Mouse (Mus musculus) adrenal gland, postnatal 14 days (tissue): ENCODE measurements around the gene Tjp2. TPM values are rescaled to one million over a fixed set of nuclear protein-coding genes. Genes with fewer than 3 reads are reported as not detected.

Experiments used
- DNase-seq: peaks from one replicate; pipeline ENCODE4 v3.0.0; 2021; ENCODE audit warnings: mixed read lengths
- total RNA-seq: library from RNA; stranded (reverse); gene quantifications from 2 replicates; pipeline ENCODE4 v1.2.3, GENCODE M21; 2021

The Tjp2 gene
- total RNA-seq, 1 experiment from 2014 or later = 11.2 TPM

DNA sequence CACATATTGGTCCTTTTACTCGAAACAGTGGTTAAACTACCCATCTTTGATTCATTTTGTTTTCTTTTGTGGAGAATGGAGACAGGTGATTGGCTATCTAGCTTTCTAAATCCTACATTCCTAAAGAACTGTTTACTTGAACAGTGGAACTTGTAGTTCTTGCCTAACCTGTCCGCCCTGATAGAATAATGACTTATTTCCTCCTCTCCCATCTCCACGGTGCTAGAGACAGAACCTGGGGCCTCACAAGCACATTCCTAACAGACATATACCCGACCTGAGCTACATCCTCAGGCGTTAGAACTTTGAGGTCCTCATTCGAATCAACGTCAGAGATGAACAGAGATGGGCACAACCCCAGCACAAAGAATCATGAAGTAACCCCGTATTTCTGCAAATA is 44.4 kb downstream of the Tjp2 start:
- DNase-seq = no peak

GRCm38 (mm10) chr19:24178086-24178485 is 46.7 kb downstream of the Tjp2 start:
- DNase-seq = no peak

DNA sequence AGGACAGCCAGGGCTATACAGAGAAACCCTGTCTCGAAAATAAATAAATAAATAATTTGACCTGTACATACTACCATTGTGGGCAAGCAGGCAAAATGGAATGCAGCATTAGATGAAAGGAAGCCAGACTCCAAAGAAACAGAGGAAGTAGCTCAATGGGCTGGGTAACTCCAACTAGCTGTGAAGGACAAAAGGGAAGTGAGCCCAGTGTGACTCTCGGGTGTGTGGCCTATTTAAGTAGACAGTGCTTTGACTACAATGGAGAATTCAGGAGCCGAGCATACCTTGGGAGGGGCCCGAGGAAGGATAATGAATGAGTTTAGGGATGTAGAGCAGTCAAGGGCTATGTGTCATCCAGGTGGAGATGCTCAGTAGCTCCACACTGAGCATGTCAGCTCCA is 48.1 kb downstream of the Tjp2 start:
- DNase-seq = no peak

- DNase-seq = peak; percentile 43
Measured at GRCm38 (mm10) chr19:24174896-24175295, 49.9 kb downstream of the Tjp2 start.

DNA sequence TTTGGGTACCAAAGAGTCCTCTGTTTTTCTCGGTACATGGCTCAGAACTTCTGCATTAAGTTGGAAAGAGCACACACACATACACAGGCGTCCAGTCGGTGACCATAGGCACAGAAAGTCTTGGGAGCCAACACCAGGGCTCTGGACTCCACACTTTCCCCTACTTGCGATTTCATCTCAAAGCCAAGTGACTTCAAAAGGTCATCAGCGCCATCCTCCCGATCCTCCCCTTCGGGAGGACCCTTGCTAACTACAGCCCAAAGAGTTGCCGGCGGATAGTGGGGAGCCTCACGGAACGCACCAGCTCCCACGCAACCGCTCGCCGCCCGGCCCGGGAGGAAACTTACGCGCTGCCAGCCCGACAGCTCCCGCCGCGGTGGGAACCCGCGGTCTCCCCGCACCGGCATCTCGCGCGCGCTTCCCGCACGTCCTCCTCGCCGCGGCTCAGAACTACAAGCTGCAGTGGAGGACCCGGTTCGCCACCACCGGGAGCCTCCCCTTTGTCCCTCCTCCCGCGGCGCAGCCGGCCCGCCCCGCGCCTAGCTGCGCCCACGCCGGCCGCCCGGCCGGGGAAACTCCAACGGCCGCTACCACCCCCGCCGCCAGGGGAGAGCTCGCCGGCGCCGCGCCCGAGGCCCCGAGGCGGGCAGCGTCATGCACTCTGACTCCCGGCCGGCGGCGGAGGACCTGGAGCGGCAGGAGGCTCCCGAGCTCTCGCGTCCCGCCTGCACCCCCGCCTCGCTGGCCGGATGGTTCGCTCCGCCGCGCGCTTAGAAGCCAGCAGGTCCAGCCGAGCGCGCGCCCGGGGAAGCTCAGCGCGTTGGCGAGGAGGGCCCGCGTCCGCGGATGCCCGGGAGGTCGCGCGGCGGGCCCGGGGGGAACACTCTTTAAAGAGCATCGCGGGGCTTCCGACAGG is 51.0 kb downstream of the Tjp2 start:
- peak; percentile 97 for DNase-seq

GRCm38 (mm10) chr19:24173020-24173419 is 51.8 kb downstream of the Tjp2 start:
- DNase-seq = no peak

- DNase-seq = no peak
Measured at GRCm38 (mm10) chr19:24168531-24168930, 56.3 kb downstream of the Tjp2 start.

- peak; percentile 73 for DNase-seq
Measured at GRCm38 (mm10) chr19:24166516-24167091, 58.2 kb downstream of the Tjp2 start.

GRCm38 (mm10) chr19:24163974-24164373 is 60.9 kb downstream of the Tjp2 start:
- DNase-seq = no peak

- no peak for DNase-seq
Measured at GRCm38 (mm10) chr19:24160460-24160859, 64.4 kb downstream of the Tjp2 start.

DNA sequence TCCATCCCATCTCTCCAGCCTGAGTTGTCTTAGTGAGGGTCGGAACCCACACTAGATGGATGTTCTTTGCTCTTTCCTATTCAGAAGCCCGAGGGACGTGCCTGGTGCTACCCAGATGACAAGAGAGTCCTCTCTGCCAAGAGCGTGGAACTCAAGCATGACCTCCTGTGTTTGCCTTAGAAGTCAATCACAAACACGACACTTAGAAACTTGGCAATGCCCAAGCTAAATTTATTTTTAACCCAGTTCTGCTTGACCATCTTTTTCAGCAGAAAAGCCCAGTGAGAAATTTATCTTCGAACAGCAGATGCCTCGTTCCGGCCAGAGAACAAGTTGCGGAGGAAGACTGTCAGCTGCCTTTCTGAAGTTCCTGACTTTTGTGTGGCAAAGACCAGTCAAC is 65.1 kb downstream of the Tjp2 start:
- DNase-seq = peak; percentile 14

GRCm38 (mm10) chr19:24159334-24159733 is 65.5 kb downstream of the Tjp2 start:
- DNase-seq = peak; percentile 15

- DNase-seq = no peak
Measured at GRCm38 (mm10) chr19:24156067-24156455, 68.8 kb downstream of the Tjp2 start.

GRCm38 (mm10) chr19:24155395-24156066 is 69.3 kb downstream of the Tjp2 start:
- DNase-seq = no peak

GRCm38 (mm10) chr19:24153266-24154023 is 71.4 kb downstream of the Tjp2 start:
- DNase-seq = peak; percentile 64

GRCm38 (mm10) chr19:24144009-24144408 is 80.8 kb downstream of the Tjp2 start:
- no peak for DNase-seq

GRCm38 (mm10) chr19:24142621-24143061 is 82.2 kb downstream of the Tjp2 start:
- no peak for DNase-seq

- no peak for DNase-seq
Measured at GRCm38 (mm10) chr19:24140298-24140697, 84.5 kb downstream of the Tjp2 start.

GRCm38 (mm10) chr19:24137392-24137791 is 87.4 kb downstream of the Tjp2 start:
- DNase-seq = no peak

DNA sequence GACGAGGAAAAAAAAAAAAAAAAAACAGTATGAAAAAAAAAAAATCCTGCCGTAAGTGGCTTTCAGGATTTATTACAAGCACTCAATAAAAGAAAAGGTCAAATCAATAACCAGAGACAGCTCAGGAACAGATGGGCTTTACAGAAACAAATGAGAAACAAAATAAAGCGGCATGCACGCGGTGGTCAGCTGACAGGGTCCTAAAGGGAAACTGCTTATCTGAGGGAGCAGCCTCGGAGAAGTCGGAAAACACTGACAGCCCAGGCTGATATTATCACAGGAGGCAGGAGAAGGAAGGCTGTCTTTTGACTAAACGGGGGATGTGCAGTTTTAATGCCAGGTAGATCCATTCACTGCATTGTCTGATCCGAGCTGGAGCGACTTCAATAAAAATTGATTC is 89.8 kb downstream of the Tjp2 start:
- DNase-seq = peak; percentile 24

- peak; percentile 18 for DNase-seq
Measured at GRCm38 (mm10) chr19:24134144-24134911, 90.5 kb downstream of the Tjp2 start.
